Mouse (Mus musculus): Measurements from ENCODE around the gene Acot8. TPM values are rescaled to one million over a fixed set of nuclear protein-coding genes. Genes with fewer than 3 reads are reported as not detected.
"Not testable (repeated sequence)": the region's sequence is repeated elsewhere in the genome, so short reads cannot be mapped to it uniquely, and the experiment has no call there.

Gene Acot8
- polyA plus RNA-seq, 1 experiment from 2014 or later, result 12.7 TPM

GRCm38 (mm10) chr2:164813557-164813956 lies 8.9 kb upstream of the Acot8 start:
- Histone ChIP-seq H3K27ac (replicated peaks in 1 of 2; ENCODE audit: control insufficient read depth in 1 of 2, insufficient read depth in 1 of 2, low read depth in 2 of 2, low read length in 2 of 2) (no peak overlapping the region), H3K4me2 (ENCODE audit: low read length) (no peak overlapping the region), H3K9ac (ENCODE audit: low read length) (no peak overlapping the region), H3K4me1 (ENCODE audit: control insufficient read depth in 2 of 2, insufficient read depth in 2 of 2, low read length in 2 of 2) (peaks cover 7 to 14% of the 10 kb centered on the region in 2 experiments), H3K36me3 (ENCODE audit: control insufficient read depth, insufficient read depth, low read length) (peaks cover 13% of the 10 kb centered on the region), H3K27me3 (ENCODE audit: control insufficient read depth, insufficient read depth, low read length) (no peaks in the 10 kb centered on the region), H3K4me3 (ENCODE audit: control insufficient read depth in 1 of 2, insufficient read depth in 1 of 2, low read depth in 1 of 2, low read length in 2 of 2) (no peak overlapping the region), H3K9me3 (ENCODE audit: control insufficient read depth, low read length) (no peaks in the 10 kb centered on the region)
- ATAC-seq (ENCODE audit: insufficient number of reproducible peaks, insufficient read depth, low FRiP score, low read depth), result no peak
- 74% methylated on average over 2 of the region's 2 CpGs for WGBS

GRCm38 (mm10) chr2:164806614-164807013 lies 1.9 kb upstream of the Acot8 start:
- H3K4me1 ChIP-seq (ENCODE audit: control insufficient read depth in 2 of 2, insufficient read depth in 2 of 2, low read length in 2 of 2), result peaks cover 4 to 16% of the 10 kb centered on the region in 2 experiments; a peak in 3 of 4 replicates
- no peak overlapping the region for H3K27ac ChIP-seq (replicated peaks in 1 of 2; ENCODE audit: control insufficient read depth in 1 of 2, insufficient read depth in 1 of 2, low read depth in 2 of 2, low read length in 2 of 2)
- H3K9ac ChIP-seq (ENCODE audit: low read length), result no peak overlapping the region
- H3K36me3 ChIP-seq (ENCODE audit: control insufficient read depth, insufficient read depth, low read length), result peaks cover 28% of the 10 kb centered on the region
- no peaks in the 10 kb centered on the region for H3K9me3 ChIP-seq (ENCODE audit: control insufficient read depth, low read length)
- H3K27me3 ChIP-seq (ENCODE audit: control insufficient read depth, insufficient read depth, low read length), result no peaks in the 10 kb centered on the region
- ATAC-seq (ENCODE audit: insufficient number of reproducible peaks, insufficient read depth, low FRiP score, low read depth), result no peak
- no peak overlapping the region for H3K4me3 ChIP-seq (ENCODE audit: control insufficient read depth in 1 of 2, insufficient read depth in 1 of 2, low read depth in 1 of 2, low read length in 2 of 2)
- 71% methylated on average over 7 of the region's 7 CpGs for WGBS
- no peak overlapping the region for H3K4me2 ChIP-seq (ENCODE audit: low read length)

GRCm38 (mm10) chr2:164805332-164805718 lies 643 bp upstream of the Acot8 start:
- peak; percentile 51 for ATAC-seq (ENCODE audit: insufficient number of reproducible peaks, insufficient read depth, low FRiP score, low read depth)
- H3K9ac ChIP-seq (ENCODE audit: low read length), result peak overlapping the region; percentile 82
- peaks cover 36% of the 10 kb centered on the region for H3K36me3 ChIP-seq (ENCODE audit: control insufficient read depth, insufficient read depth, low read length)
- under 1% methylated on average over 21 of the region's 21 CpGs for WGBS
- H3K4me3 ChIP-seq (ENCODE audit: control insufficient read depth in 1 of 2, insufficient read depth in 1 of 2, low read depth in 1 of 2, low read length in 2 of 2), result peak overlapping the region; percentile 78 to 94
- H3K27ac ChIP-seq (replicated peaks in 1 of 2; ENCODE audit: control insufficient read depth in 1 of 2, insufficient read depth in 1 of 2, low read depth in 2 of 2, low read length in 2 of 2), result peak overlapping the region; percentile 69 to 76
- no peaks in the 10 kb centered on the region for H3K27me3 ChIP-seq (ENCODE audit: control insufficient read depth, insufficient read depth, low read length)
- no peaks in the 10 kb centered on the region for H3K9me3 ChIP-seq (ENCODE audit: control insufficient read depth, low read length)
- H3K4me2 ChIP-seq (ENCODE audit: low read length), result peak overlapping the region; percentile 92
- H3K4me1 ChIP-seq (ENCODE audit: control insufficient read depth in 2 of 2, insufficient read depth in 2 of 2, low read length in 2 of 2), result peaks cover 4 to 16% of the 10 kb centered on the region in 2 experiments; a peak in 3 of 4 replicates

GRCm38 (mm10) chr2:164803921-164804313 lies 765 bp downstream of the Acot8 start:
- 52% methylated on average over 1 of the region's 1 CpGs for WGBS
- H3K4me1 ChIP-seq (ENCODE audit: control insufficient read depth in 2 of 2, insufficient read depth in 2 of 2, low read length in 2 of 2), result peaks cover 4 to 16% of the 10 kb centered on the region in 2 experiments; a peak in 3 of 4 replicates
- no peaks in the 10 kb centered on the region for H3K9me3 ChIP-seq (ENCODE audit: control insufficient read depth, low read length)
- H3K36me3 ChIP-seq (ENCODE audit: control insufficient read depth, insufficient read depth, low read length), result peaks cover 43% of the 10 kb centered on the region
- H3K9ac ChIP-seq (ENCODE audit: low read length), result peak overlapping the region; percentile 92
- H3K27ac ChIP-seq (replicated peaks in 1 of 2; ENCODE audit: control insufficient read depth in 1 of 2, insufficient read depth in 1 of 2, low read depth in 2 of 2, low read length in 2 of 2), result peak overlapping the region in 1 of 2 experiments; percentile 82; a peak in 2 of 4 replicates
- ATAC-seq (ENCODE audit: insufficient number of reproducible peaks, insufficient read depth, low FRiP score, low read depth), result no peak
- H3K27me3 ChIP-seq (ENCODE audit: control insufficient read depth, insufficient read depth, low read length), result no peaks in the 10 kb centered on the region
- H3K4me2 ChIP-seq (ENCODE audit: low read length), result peak overlapping the region; percentile 68
- peak overlapping the region; percentile 85 to 94 for H3K4me3 ChIP-seq (ENCODE audit: control insufficient read depth in 1 of 2, insufficient read depth in 1 of 2, low read depth in 1 of 2, low read length in 2 of 2)

- ATAC-seq (ENCODE audit: insufficient number of reproducible peaks, insufficient read depth, low FRiP score, low read depth), result no peak
- Histone ChIP-seq H3K4me1 (ENCODE audit: control insufficient read depth in 2 of 2, insufficient read depth in 2 of 2, low read length in 2 of 2) (peaks cover 4 to 16% of the 10 kb centered on the region in 2 experiments; a peak in 3 of 4 replicates), H3K36me3 (ENCODE audit: control insufficient read depth, insufficient read depth, low read length) (peaks cover 41% of the 10 kb centered on the region), H3K4me3 (ENCODE audit: control insufficient read depth in 1 of 2, insufficient read depth in 1 of 2, low read depth in 1 of 2, low read length in 2 of 2) (peak overlapping the region in 1 of 2 experiments; percentile 94; a peak in 1 of 4 replicates), H3K27ac (replicated peaks in 1 of 2; ENCODE audit: control insufficient read depth in 1 of 2, insufficient read depth in 1 of 2, low read depth in 2 of 2, low read length in 2 of 2) (no peak overlapping the region), H3K4me2 (ENCODE audit: low read length) (peak overlapping the region; percentile 68), H3K27me3 (ENCODE audit: control insufficient read depth, insufficient read depth, low read length) (no peaks in the 10 kb centered on the region), H3K9ac (ENCODE audit: low read length) (peak overlapping the region; percentile 92), H3K9me3 (ENCODE audit: control insufficient read depth, low read length) (no peaks in the 10 kb centered on the region)
- WGBS, result 87% methylated on average over 16 of the region's 16 CpGs
Measured at GRCm38 (mm10) chr2:164803201-164803920, 1.3 kb downstream of the Acot8 start.

- Histone ChIP-seq H3K4me1 (ENCODE audit: control insufficient read depth in 2 of 2, insufficient read depth in 2 of 2, low read length in 2 of 2) (peaks cover 4 to 9% of the 10 kb centered on the region in 2 experiments; a peak in 3 of 4 replicates), H3K4me2 (ENCODE audit: low read length) (no peak overlapping the region), H3K4me3 (ENCODE audit: control insufficient read depth in 1 of 2, insufficient read depth in 1 of 2, low read depth in 1 of 2, low read length in 2 of 2) (no peak overlapping the region), H3K27ac (replicated peaks in 1 of 2; ENCODE audit: control insufficient read depth in 1 of 2, insufficient read depth in 1 of 2, low read depth in 2 of 2, low read length in 2 of 2) (no peak overlapping the region), H3K9ac (ENCODE audit: low read length) (no peak overlapping the region), H3K36me3 (ENCODE audit: control insufficient read depth, insufficient read depth, low read length) (peaks cover 69% of the 10 kb centered on the region), H3K9me3 (ENCODE audit: control insufficient read depth, low read length) (no peaks in the 10 kb centered on the region), H3K27me3 (ENCODE audit: control insufficient read depth, insufficient read depth, low read length) (no peaks in the 10 kb centered on the region)
- ATAC-seq (ENCODE audit: insufficient number of reproducible peaks, insufficient read depth, low FRiP score, low read depth), result no peak
- 81% methylated on average over 13 of the region's 13 CpGs for WGBS
Measured at GRCm38 (mm10) chr2:164800252-164801004, 4.3 kb downstream of the Acot8 start.

- not testable (repeated sequence) for H3K9ac ChIP-seq (ENCODE audit: low read length); H3K4me1 ChIP-seq (ENCODE audit: control insufficient read depth in 2 of 2, insufficient read depth in 2 of 2, low read length in 2 of 2); H3K4me2 ChIP-seq (ENCODE audit: low read length); H3K4me3 ChIP-seq (ENCODE audit: control insufficient read depth in 1 of 2, insufficient read depth in 1 of 2, low read depth in 1 of 2, low read length in 2 of 2); H3K9me3 ChIP-seq (ENCODE audit: control insufficient read depth, low read length); ATAC-seq (ENCODE audit: insufficient number of reproducible peaks, insufficient read depth, low FRiP score, low read depth); H3K27ac ChIP-seq (replicated peaks in 1 of 2; ENCODE audit: control insufficient read depth in 1 of 2, insufficient read depth in 1 of 2, low read depth in 2 of 2, low read length in 2 of 2); H3K27me3 ChIP-seq (ENCODE audit: control insufficient read depth, insufficient read depth, low read length)
- 75% methylated on average over 6 of the region's 6 CpGs for WGBS
- peaks cover 86% of the 10 kb centered on the region for H3K36me3 ChIP-seq (ENCODE audit: control insufficient read depth, insufficient read depth, low read length)
Measured at GRCm38 (mm10) chr2:164798554-164798953, 6.1 kb downstream of the Acot8 start.
